Mouse (Mus musculus) urinary bladder, adult 18-20 months (tissue): ENCODE measurements around the gene Fam19a2.
A peak's percentile ranks its signal among the peaks of the same experiment; 100 is the strongest.

Experiments
- DNase-seq, 2 experiments: peaks; one replicate each; pipeline ENCODE4 v3.0.0; 2022; ENCODE audit warnings: low spot score in 2 of 2, mixed read lengths in 2 of 2

Gene Fam19a2

DNA sequence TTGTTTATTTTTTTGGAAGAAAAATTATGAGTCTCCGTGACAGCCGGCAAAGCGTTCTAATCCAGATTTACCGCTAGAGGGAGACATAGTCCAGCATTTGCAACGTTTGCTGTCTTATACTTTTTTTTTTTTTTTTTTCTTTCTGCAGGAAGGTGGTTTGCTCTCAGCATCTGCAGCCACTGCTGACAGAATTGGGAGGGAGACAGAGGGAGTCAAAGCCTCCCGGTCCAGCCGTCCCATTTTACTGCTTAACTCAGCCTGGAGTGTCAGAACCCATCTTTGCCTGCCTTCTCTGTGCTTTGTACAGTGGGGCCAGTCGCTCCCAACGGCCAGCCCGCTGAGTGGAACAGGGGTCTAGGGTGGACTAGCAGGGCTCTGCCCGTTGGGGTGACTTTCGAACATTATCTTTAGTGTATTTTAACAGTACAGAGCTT is at the start of gene Fam19a2:
Fam19a2 (plus strand) TSS at position 121 of the 434 bp plus-strand sequence.
- peak; percentile 6 to 25 for DNase-seq

DNA sequence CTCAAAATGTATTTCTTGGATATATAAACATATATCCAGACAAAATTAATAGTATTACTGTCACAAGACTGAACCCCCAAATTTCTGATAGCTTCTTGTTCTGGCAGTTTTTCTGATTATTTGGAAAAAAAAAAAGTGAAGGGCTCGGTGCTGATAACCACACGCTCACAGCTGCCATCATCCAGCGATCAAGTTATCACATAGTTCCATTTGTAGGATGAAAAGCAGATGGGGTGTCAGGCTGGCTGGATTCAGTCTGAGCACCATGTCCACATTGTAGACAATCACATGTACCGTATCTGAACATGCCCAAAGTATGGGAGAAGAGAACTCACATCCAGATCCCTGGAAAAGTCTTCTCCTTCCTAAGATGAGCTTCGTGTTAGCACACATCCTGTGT is 41.0 kb upstream of the Fam19a2 start:
- DNase-seq: no peak

DNA sequence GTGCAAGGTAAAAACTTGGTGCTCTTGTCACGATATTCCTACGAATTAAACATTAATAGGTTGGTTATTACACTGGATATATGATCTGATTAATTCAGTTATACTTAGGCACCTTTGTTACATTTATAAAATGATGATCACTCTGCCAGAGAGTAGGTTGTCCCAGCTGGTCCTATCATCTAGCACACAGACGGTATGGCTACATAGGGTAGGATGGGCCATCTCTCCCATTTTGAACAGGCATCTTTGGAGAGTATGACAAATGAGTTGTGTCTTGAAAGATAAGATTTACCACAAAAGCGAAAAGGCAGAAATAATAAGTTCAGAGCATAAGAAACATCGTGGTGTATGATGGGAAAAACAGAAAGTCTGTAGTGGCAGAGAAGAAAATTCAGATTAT is 34.4 kb upstream of the Fam19a2 start:
- no peak for DNase-seq

DNA sequence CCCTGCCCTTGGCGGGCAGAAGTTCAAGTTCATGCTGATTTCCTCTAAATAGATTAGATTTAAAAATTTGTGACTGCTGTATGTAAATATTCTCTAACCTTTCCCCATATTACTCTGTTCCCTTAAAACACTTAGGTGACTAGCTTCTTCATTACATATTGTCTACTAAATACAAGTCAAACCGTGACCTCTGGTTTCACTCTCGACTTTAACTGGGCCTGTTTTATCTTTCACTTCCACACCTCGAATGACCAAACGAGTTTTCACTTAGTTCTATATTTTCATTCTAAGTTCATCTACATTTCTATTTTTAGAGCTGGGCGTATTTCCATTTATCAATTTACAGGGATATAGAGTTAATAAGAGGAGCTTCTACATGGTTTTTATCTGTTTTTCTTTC is 15.7 kb upstream of the Fam19a2 start:
- no peak for DNase-seq

DNA sequence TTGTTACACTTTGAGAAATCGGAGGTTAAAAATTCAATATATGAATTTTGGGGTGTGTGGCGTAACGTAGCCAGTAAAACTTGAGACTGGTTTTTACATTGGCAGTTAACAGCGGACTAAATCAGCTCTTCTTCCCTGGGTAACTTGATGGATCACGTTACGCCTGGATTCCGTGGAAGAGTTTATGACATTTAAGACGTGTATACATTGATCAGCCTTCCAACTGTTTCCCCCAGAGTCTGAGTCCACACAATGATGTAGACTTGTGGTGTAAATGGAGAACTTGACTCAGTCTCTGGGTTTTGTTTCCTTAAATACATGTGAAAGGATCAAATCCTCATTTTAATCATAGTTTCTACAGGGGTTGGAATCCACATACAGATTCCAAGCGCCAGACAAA is 11.9 kb upstream of the Fam19a2 start:
- DNase-seq: no peak

DNA sequence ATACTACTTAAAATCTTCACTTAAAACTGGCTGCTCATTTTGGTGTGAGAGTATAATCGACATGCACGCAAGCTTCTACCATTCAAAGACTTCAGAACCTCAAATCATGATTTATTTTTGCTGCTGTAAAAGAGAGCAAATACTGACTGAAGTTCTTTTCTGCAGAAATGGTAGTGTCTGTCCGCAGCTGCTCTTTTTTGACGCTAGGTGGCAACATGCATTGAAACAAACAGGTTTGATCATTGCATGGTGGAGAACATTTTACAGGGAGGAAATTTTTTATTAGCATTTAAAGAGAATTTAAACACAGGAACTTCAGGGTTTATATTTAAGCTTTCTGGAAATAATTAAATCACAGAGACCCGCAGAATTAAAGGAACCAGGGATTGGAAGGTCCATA is 9.5 kb upstream of the Fam19a2 start:
- no peak for DNase-seq

DNA sequence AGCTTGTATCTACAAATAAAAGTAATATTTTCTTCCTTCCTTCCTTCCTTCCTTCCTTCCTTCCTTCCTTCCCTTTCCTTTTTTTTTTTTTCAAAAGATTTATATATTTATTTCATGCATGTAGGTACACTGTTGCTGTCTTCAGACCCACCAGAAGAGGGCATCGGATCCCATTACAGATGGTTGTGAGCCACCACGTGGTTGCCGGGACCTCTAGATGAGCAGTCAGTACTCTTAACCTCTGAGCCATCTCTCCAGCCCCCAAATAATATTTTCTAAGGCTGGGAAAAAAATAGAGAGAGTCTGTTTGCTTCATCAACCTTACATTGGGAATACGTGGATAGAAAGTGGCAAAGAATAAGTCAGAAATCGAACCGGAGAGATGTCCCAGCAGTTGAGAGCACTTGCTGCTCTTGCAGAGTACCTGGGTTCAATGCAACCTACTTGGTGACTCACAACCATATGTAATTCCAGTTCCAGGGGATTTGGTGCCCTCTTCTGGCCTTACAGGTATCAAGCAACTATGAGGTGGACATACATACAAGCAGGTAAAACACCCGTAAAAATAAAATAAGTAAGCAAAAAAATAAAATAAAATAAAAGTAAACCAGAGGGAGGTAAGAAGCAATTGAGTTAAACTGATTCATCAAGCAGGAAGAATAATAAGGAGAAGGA is 8.0 kb upstream of the Fam19a2 start:
- DNase-seq: no peak

DNA sequence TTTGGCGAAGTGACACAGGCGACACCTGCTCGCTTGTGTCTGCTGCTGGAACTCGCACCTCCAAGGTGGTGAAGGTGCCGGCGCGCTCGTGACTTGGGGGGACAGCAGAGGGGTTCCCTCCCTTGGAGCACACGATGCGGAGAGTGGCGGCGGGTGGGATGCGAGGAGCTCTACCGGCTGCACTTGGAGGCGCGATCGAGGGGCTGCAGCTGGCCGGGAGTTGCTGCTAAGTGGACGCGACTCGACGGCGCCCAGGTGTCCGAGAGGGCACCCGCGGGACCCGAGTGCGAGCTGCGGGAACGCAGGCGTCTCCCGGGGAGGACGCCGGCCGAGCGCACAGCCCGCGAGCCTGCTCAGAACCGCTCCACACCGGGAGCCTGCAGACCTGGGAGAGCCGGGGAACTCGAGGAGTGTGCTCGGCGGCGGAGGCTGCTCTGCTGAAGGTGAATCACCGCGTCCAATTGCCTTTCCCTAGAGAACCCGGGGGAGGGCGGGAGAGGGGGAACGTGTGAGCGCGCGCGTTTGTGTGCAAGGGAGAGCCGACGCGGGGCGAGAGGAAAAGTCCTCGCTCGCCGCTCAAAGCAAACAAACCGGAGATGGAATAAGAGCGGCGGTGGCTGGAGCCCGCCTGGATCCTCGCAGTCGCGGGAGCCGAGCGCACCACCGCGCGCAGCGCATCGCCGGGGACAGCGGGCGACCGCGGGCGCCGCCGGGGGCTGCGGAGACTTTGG is 830 bp downstream of the Fam19a2 start:
- DNase-seq: peak in 1 of 2 experiments; percentile 28

DNA sequence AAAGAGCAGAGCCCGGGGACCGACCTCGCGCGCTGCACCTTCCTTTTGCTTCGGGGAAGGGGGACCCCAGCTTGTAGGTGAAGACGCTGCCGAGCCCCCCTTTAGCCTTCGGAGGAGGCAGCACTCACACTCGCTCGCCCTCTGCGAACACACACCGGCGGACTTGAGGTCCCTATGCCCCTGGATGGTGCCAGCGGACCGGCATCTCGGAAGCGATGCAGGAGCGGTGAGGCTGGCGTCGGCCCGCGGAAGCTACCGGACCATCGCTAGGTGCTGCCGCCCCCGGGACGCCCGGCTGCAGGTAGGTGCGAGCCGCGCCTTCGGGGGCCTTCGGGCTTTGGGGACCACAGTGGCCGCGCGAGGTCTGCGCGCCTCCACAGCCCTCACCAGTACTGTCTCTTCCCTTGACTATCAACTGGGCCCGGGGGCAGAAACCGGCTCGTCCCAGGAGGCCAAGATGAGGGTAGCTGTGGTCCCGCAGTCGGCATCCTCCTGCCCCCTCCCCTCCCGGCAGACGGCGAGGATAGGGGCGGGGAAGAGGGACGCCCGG is 1.5 kb downstream of the Fam19a2 start:
- no peak for DNase-seq

DNA sequence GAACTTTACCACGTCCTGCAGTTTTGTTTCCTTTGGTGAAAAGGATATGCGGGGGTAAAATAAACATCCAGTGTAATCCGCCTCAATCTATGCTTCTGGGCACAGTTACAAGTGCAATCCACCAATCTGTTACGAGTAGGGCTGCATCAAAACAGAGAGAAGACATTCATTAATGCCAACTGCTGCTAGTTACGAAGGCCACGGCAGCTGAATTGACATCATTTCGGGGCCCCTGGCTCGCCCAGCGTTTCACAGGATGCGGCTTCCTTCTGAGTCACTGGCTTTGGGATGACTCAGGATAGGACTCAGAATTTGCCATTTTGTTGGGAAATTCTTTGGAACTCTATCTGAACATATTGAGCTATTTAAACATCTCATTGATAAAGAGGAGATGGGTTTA is 4.8 kb downstream of the Fam19a2 start:
- no peak for DNase-seq

DNA sequence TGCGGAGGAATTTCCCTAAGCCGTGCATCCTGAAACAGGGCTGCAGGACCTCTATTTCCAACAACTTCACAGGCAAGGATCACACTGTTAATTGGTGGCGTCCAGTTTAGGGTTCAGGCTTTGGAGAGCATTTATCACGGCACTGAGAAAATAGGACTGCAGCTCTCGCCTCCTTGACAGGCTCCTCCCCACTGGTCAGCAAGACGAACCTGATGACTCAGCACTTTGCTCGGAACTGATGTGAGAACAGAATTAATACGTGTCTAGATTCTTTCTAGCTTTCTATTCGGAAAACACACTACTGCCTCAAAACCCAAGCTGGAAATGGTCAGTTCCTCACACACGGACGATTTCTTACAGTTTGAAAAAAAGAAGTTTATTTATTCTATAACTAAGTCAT is 10.8 kb downstream of the Fam19a2 start:
- no peak for DNase-seq

DNA sequence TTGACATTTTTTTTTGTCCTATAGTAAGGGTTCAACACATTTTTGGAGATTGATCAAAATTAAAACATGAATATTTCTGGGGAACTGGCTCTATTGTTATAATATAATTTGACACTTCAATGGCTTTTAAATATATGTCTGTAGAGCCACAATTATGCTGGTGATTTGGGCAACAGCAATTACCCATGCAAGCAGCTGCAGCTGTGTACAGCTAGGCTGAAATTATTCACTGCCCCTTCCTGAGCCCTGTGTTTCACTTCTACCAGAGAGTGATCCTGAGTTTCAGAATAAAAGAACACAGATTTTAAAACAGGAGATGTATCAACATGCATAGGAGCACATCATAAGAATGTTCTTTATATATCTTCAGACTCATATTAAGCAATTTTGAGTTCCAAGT is 43.5 kb downstream of the Fam19a2 start:
- DNase-seq: no peak

DNA sequence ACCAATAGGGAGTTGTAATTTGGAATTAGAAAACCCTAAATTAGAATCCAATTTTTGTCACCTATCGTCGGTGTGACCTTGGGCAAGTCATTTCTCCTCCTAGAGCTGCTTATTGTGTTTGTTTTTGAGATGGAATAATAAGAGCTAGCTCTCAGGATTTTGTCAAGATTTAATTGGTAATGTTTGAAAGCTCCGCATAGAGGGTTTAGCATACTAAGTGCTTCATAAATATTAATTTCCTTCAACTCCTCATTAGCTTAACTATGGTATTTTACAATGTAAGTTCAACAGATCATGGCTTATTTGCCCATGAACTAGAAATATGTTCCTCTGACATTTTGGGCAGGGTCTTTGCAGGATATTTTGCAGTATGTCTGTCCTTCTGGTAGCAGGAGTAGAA is 62.5 kb downstream of the Fam19a2 start:
- no peak for DNase-seq

DNA sequence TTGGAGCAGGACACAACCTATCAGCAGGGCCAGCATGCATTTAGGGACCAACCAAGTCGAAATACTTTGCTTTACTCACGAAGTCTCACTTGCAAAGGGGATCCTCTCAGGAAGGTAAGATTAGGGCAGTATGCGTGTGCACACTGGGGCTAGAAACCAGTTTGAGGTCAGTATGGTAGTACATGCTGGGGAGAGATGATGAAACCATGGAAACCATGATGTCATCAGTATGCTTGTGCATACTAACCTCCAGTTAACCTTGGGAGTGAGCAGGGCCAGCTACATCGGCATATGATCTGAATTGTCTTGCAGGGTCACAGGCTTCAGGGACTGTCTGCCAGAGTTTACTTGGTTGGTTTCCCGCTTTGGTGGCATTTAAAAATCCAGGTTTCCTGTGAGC is 77.5 kb downstream of the Fam19a2 start:
- DNase-seq: no peak

DNA sequence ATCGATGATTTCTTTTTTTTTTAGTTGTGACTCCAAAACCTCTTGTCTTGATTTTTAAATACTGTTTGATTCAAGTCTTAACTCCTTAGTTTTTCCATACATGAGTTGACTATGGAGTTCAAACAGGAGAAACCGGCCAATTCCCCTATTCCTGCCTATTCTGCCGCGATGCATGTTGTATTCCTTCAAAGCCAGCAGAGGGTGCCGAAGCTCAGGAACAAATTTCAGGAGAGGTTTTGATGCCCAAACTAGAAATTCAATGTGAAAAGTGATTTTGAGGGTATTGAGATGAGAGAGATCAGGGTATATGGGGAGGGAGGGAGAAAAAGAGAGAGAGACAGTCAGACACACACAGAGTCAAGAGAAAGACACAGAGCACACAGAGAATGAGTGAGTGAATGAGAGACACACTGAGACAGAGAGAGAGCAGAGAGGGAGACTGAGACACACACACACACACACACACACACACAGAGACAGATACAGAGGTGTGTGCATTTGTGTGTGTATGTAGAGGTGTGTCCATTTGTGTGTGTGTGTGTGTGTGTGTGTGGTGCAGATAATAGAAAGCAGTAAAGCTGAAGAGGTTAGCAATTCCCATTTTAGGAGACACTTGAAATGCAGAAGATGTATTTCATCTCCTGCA is 78.9 kb downstream of the Fam19a2 start:
- DNase-seq: no peak

DNA sequence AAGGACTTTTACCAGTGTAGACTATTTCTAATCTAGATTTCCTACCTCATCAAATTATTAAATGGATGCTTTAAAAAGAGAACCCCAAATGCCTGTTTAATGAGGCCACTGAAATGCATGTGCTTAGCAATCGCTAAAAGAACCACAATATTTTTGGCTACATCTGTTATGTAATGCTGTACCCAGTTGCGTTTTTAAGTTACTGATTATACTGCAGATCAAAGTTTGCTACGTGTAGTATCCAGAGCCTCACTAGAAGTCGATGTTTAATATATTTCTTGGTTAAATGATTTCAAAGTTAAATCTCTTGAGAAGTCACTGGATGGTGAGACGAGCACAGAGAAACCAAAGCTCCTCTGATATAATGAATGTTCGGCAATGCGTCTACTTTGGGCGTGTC is 82.5 kb downstream of the Fam19a2 start:
- no peak for DNase-seq

DNA sequence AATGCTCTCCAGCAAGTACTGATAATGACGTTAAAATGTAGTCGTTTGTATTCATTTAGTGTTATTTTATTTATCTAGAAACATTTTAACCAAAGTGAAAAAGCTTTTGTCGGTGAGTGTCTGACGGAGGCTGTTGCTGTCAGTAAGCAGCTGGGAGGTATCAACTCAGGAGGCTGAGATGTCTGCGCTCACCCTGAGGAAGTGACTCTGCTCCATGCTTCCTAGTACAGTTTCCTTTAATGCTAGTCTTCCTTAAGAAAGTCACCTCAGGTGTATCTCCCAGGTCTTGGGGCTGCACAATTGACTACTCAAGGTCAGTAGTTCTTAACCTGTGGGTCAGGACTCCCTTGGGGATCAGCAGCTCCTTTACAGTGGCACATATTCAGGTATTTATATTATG is 89.9 kb downstream of the Fam19a2 start:
- no peak for DNase-seq

DNA sequence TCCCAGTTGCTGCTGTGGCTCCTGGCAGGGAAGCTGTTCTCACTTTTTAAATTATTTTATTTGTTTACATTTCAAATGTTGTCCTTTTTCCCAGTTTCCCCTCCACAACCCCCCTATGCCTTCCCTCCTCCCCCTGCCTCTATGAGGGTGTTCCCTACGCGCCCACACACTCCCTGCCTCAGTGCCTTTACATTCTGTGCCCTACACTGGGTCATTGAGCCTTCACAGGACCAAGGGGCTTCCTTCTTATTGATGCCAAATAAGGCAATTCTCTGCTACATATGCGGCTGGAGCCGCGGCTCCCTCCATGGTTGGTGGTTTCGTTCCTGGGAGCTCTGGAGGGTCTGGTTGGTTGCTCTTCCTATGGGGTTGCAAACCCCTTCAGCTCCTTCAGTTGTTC is 93.2 kb downstream of the Fam19a2 start:
- DNase-seq: no peak

DNA sequence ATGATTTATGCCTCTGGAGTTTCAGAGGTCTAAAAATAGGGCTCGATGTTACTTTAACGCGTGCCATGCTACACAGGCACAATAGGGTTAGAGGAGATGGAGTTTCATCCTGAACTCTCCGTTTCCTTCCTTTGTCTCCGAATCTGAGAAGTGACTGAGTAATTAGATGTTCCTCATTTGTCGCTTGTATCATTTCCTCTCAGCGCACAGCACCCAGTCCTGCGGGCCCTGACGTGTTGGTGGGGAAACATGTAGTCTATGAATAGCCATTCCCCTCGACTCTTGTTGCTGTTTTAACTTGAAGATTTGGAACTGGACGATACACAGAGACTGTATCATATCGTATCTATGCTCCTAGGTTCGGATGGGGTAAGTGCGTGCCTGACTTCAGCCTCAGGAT is 96.7 kb downstream of the Fam19a2 start:
- no peak for DNase-seq

DNA sequence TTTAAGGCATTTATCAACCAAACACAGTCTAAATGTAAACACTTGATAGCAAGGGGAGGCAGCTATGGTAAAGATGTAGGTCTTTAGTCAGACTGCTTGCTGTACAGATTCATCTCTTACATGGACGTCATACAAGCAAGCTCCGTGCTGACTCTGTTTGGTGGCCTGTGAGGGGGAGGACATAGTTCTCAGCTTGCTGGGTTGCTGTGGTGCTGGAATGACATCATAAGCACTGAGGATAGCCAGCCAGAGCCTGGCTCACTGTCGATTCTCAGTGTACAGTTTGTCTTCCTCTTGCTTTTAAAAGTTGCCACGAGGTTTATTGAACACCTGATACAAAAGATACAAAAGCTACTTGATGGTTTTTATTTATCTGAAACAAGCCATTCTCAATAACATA is 100.8 kb downstream of the Fam19a2 start:
- DNase-seq: no peak

DNA sequence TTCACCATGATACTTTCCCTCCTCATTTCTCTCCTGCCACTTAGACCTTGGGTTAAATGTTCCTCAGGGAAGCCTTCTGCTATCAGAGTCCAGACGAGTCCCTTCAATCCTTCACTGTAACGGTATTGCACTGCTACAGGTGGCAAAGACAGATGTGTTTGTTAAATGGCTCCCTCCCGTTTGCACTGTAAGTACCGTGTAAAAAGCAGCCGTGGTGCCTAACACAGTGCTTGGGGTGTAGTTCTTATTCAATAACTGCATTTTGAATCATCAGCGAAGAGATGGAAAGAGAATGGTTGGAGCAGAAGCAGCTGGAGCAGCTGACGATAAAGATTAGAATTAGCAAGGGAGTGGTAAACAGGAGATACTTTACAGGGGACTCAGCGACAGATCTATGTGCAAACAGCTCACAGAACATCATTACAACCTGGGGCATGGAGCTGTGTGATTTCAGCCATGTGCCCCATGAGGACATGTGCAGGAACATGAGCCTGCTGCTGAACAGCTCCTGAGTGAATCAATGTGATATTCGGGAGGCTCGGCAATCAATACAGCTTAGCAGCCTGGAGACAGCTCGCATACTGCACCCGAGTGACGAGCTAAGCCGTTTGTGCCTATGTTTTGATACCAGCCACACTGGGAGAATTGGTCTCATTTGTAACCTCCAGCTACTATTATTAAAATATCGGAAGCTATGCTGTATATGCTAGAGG is 103.5 kb downstream of the Fam19a2 start:
- no peak for DNase-seq

DNA sequence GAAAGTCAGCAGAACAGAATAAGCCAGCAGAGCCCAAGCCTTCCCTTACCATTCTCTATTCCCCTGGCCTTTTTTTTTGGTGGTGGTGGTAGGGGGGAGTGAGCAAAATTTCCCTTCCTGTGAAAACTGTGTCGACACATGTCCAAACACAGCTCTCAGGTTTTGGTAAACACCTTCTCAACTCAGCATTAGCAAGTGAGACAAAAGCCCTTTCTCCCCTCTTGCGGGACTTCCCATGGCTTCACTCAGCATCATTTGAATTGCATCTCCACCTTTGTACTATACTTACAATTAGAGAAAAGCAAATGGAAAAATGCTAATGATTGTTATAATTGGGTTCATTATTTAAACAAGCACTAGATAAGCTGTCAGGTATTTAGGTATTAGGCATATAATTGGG is 119.5 kb downstream of the Fam19a2 start:
- DNase-seq: no peak
